23 mouse cellular contexts compared by ENCODE assay signal in the genomic region with DNA sequence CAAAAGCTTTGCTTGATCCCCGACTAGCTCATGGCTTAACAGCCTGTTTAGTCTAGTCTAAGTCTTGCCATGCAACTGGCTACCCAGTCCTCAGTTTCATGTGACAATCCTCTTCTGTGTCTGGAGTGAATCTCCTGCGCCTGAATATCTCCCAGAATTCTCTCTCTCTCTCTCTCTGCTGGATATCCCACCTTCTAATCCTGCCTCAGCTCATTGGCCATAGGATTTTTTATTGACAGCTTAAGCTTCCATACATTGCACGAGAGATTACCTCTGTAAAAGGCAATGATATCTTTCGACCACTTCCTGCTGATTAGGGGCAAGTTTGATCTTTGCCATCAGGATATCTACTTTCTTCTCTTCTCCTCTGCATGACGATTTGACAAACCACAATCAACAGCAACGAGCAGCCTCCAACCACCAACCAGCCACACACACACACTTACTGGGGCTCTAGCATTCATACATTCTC. TPM values are rescaled to one million over a fixed set of nuclear protein-coding genes. Genes with fewer than 3 reads are reported as not detected.
DNase-seq lines count a peak whose midpoint lies in the region; ATAC-seq and TF ChIP-seq lines count a peak whose summit lies in the region.
"Had no signal": no experiment of that assay in that cellular context is flagged by ENCODE, and none has a peak within 500 bp of the region (broad histone marks: within the 10 kb centered on the region; RNA-seq: fewer than 3 reads in every experiment).

No protein-coding gene starts in this region.

- 80% methylated on average over 6 of the region's 6 CpGs for whole genome bisulfite sequencing in midbrain, embryonic 14.5 days
- 75% methylated on average over 6 of the region's 6 CpGs for WGBS in midbrain, postnatal 0 days
- 31% methylated on average over 6 of the region's 6 CpGs for WGBS in bone marrow, adult 2 months
- 16% methylated on average over 6 of the region's 6 CpGs for WGBS in liver, embryonic 15.5 days (ENCODE audit: insufficient replicate concordance)

- no peak overlapping the region for H3K27ac ChIP-seq in midbrain, embryonic 14.5 days (replicated peaks; ENCODE audit: low read depth, low read length)
- no peak overlapping the region for H3K27ac ChIP-seq in midbrain, postnatal 0 days (ENCODE audit: low read depth, low read length)
- H3K27ac ChIP-seq in bone marrow, adult 2 months (ENCODE audit: control insufficient read depth, insufficient read depth, low read depth, low read length, poor library complexity): peak overlapping the region; percentile 35; the same call in 1 of the 2 replicates
- peak overlapping the region; percentile 62; the same call in 1 of the 2 replicates for H3K27ac ChIP-seq in liver, embryonic 15.5 days (replicated peaks)
- H3K27ac ChIP-seq: heart, embryonic 13.5 days; hindbrain, postnatal 0 days; limb, embryonic 13.5 days; neural tube, embryonic 12.5 days had no signal

- H3K9me3 ChIP-seq in midbrain, embryonic 14.5 days (ENCODE audit: control insufficient read depth, low read length): no peaks in the 10 kb centered on the region
- H3K9me3 ChIP-seq in midbrain, postnatal 0 days (ENCODE audit: low read length): no peaks in the 10 kb centered on the region
- H3K9me3 ChIP-seq in liver, embryonic 15.5 days (replicated peaks): no peaks in the 10 kb centered on the region
- H3K9me3 ChIP-seq: heart, embryonic 13.5 days; limb, embryonic 13.5 days; megakaryocyte, embryonic 14.5 days; neural tube, embryonic 12.5 days had no signal

- H3K4me3 ChIP-seq in midbrain, embryonic 14.5 days (replicated peaks; ENCODE audit: low read depth, low read length): no peak overlapping the region
- H3K4me3 ChIP-seq in midbrain, postnatal 0 days (ENCODE audit: low read depth, low read length): no peak overlapping the region
- no peak overlapping the region for H3K4me3 ChIP-seq in bone marrow, adult 2 months (replicated peaks; ENCODE audit: control insufficient read depth, low read depth, low read length)
- H3K4me3 ChIP-seq in liver, embryonic 15.5 days (replicated peaks): no peak overlapping the region
- H3K4me3 ChIP-seq: heart, embryonic 13.5 days; limb, embryonic 13.5 days; megakaryocyte, embryonic 14.5 days; neural tube, embryonic 12.5 days had no signal

- TF ChIP-seq POLR2A in bone marrow, adult 2 months (IDR thresholded peaks at IDR 0.05; ENCODE audit: borderline replicate concordance, control insufficient read depth, low read depth, low read length): no peak

- TF ChIP-seq CTCF in midbrain, postnatal 0 days (IDR thresholded peaks at IDR 0.05): no peak
- no peak for TF ChIP-seq CTCF in bone marrow, adult 2 months (IDR thresholded peaks at IDR 0.05; ENCODE audit: control insufficient read depth, insufficient read depth, low read length)

- no peak for ATAC-seq in midbrain, embryonic 14.5 days (ENCODE audit: low FRiP score, low TSS enrichment)
- no peak for ATAC-seq in midbrain, postnatal 0 days (ENCODE audit: low FRiP score)
- no peak for ATAC-seq in liver, embryonic 15.5 days (ENCODE audit: insufficient read depth)
- ATAC-seq: hindbrain, postnatal 0 days; midbrain, embryonic 16.5 days had no signal

- peak; percentile 15 for DNase-seq in midbrain, embryonic 14.5 days
- no peak for DNase-seq in midbrain, postnatal 0 days (ENCODE audit: low spot score)
- peak; percentile 73 for DNase-seq in CD4-positive, CD25-positive, alpha-beta regulatory T cell, adult 2 months (ENCODE audit: low read depth, low spot score)
- DNase-seq in urinary bladder, adult 2 months (ENCODE audit: low spot score): no peak
- DNase-seq in embryo, embryonic 9.5 days (ENCODE audit: extremely low spot score): no peak
- no peak for DNase-seq in c-Kit-positive CD71-positive TER-119-positive erythroid progenitor cells, embryonic 14.5 days (ENCODE audit: low spot score)
- DNase-seq: adrenal gland, postnatal 14 days; B cell, adult 2 months; cerebellum, adult 9-10 months; embryo, embryonic 11 days; heart, postnatal 36 days; kidney, adult 8-10 months; kidney, postnatal 4 days; lung, embryonic 14.5 days; right cerebral cortex, postnatal 14 days had no signal

- H3K9ac ChIP-seq in midbrain, embryonic 14.5 days (replicated peaks; ENCODE audit: low read length): no peak overlapping the region
- H3K9ac ChIP-seq in midbrain, postnatal 0 days (replicated peaks; ENCODE audit: low read length, poor library complexity, severe bottlenecking): no peak overlapping the region
- H3K9ac ChIP-seq in liver, embryonic 15.5 days: no peak overlapping the region
- H3K9ac ChIP-seq: heart, embryonic 13.5 days; limb, embryonic 13.5 days; lung, embryonic 14.5 days; neural tube, embryonic 12.5 days had no signal

- H3K4me1 ChIP-seq in midbrain, embryonic 14.5 days (ENCODE audit: control insufficient read depth, insufficient read depth, low read length): no peaks in the 10 kb centered on the region
- H3K4me1 ChIP-seq in midbrain, postnatal 0 days (ENCODE audit: insufficient read depth, low read length): no peaks in the 10 kb centered on the region
- H3K4me1 ChIP-seq in bone marrow, adult 2 months (ENCODE audit: control insufficient read depth, insufficient read depth, low read length): peaks cover 16% of the 10 kb centered on the region
- H3K4me1 ChIP-seq in liver, embryonic 15.5 days (replicated peaks): peaks cover 71% of the 10 kb centered on the region
- H3K4me1 ChIP-seq: neural tube, embryonic 12.5 days had no signal

- H3K4me2 ChIP-seq in midbrain, embryonic 14.5 days (ENCODE audit: low read length): no peak overlapping the region
- H3K4me2 ChIP-seq in midbrain, postnatal 0 days (ENCODE audit: low read depth, low read length, poor library complexity, severe bottlenecking): no peak overlapping the region
- peak overlapping the region; percentile 10; the same call in 1 of the 2 replicates for H3K4me2 ChIP-seq in liver, embryonic 15.5 days
- H3K4me2 ChIP-seq: heart, embryonic 13.5 days; limb, embryonic 13.5 days; lung, embryonic 14.5 days; neural tube, embryonic 12.5 days had no signal

- no peaks in the 10 kb centered on the region for H3K27me3 ChIP-seq in midbrain, embryonic 14.5 days (ENCODE audit: control insufficient read depth, insufficient read depth, low read length)
- no peaks in the 10 kb centered on the region for H3K27me3 ChIP-seq in midbrain, postnatal 0 days (ENCODE audit: insufficient read depth, low read length)
- no peaks in the 10 kb centered on the region for H3K27me3 ChIP-seq in liver, embryonic 15.5 days
- H3K27me3 ChIP-seq: heart, embryonic 13.5 days; limb, embryonic 13.5 days; megakaryocyte, embryonic 14.5 days; neural tube, embryonic 12.5 days had no signal

- H3K36me3 ChIP-seq in midbrain, embryonic 14.5 days (ENCODE audit: control insufficient read depth, insufficient read depth, low read length): 0 out of 2 replicates have a peak, but pooled peaks cover 8% of the 10 kb centered on the region
- peaks cover 4% of the 10 kb centered on the region for H3K36me3 ChIP-seq in midbrain, postnatal 0 days (ENCODE audit: insufficient read depth, low read length)
- peaks cover 27% of the 10 kb centered on the region for H3K36me3 ChIP-seq in liver, embryonic 15.5 days (replicated peaks)

RNA-seq across cellular contexts. Expression of a gene that starts 44.4 kb away (rescaled TPM):
- polyA plus RNA-seq in midbrain, embryonic 14.5 days (2014; fragmentation: Nextera tagmentation; extraction: Ambion mirVana): 4.6 and 4.9 TPM in 2 replicates
- total RNA-seq in midbrain, postnatal 0 days (2014; rRNA removed): 16.6 TPM in 2 replicates
- 5.0 and 6.0 TPM in 2 replicates for polyA plus RNA-seq in midbrain, postnatal 0 days (2015; fragmentation: Nextera tagmentation; extraction: Ambion mirVana)
- 22.2 and 31.0 TPM in 2 replicates for polyA plus RNA-seq in bone marrow, adult 2 months (2011; ENCODE audit: insufficient read depth, insufficient read length, low replicate concordance, missing spikeins)
- polyA plus RNA-seq in liver, embryonic 15.5 days (2015; fragmentation: Nextera tagmentation; extraction: Ambion mirVana): 8.0 and 9.8 TPM in 2 replicates
- polyA plus RNA-seq in urinary bladder, adult 2 months (2012; rRNA removed): 25.3 and 40.7 TPM in 2 replicates

Comparison
In these comparisons a context has a peak if more than half of its experiments do, and no peak if none do; other contexts are left out.
1. DNase-seq: peak in midbrain, embryonic 14.5 days (single experiment) and CD4-positive, CD25-positive, alpha-beta regulatory T cell, adult 2 months (single experiment); none in midbrain, postnatal 0 days (single experiment), urinary bladder, adult 2 months (single experiment), embryo, embryonic 9.5 days (single experiment) and c-Kit-positive CD71-positive TER-119-positive erythroid progenitor cells, embryonic 14.5 days (single experiment).
2. H3K27ac ChIP-seq: peak in bone marrow, adult 2 months (single experiment) and liver, embryonic 15.5 days (single experiment); none in midbrain, embryonic 14.5 days (single experiment) and midbrain, postnatal 0 days (single experiment).